Mouse (Mus musculus): ENCODE results near the gene Chid1.

DNA sequence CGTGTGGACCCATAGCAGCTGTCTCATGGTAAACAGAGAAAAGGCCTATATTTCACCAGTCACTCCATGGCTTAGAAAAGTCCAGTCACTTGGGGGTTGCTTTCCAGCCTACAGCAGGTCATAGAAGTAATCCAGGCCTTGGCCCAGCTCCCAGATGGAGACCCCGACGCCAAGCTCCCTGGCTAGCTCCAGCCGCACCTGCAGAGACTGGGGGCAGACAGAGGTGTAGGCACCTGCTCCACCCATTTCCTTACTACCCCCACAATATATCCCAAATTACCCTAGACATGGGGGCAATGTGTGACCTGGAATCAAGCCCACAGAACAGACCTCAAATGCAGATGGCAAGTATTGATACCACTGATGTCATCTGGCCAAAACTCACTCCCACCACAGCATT lies 43.7 kb downstream of the Chid1 start:
- TF ChIP-seq CTCF (IDR thresholded peaks at IDR 0.05; ENCODE audit: insufficient read depth, low read depth, low read length): no peak
- no peak for TF ChIP-seq POLR2A (IDR thresholded peaks at IDR 0.05; ENCODE audit: insufficient read depth, low read depth, low read length)
